Mouse (Mus musculus) ES-CJ7 (cell line): Measurements from ENCODE around the gene Gnaq.

Experiments used
- DNase-seq: peaks from one replicate; pipeline ENCODE4 v3.0.0; 2011; ENCODE audit warnings: low read depth, low spot score

The Gnaq gene

DNA sequence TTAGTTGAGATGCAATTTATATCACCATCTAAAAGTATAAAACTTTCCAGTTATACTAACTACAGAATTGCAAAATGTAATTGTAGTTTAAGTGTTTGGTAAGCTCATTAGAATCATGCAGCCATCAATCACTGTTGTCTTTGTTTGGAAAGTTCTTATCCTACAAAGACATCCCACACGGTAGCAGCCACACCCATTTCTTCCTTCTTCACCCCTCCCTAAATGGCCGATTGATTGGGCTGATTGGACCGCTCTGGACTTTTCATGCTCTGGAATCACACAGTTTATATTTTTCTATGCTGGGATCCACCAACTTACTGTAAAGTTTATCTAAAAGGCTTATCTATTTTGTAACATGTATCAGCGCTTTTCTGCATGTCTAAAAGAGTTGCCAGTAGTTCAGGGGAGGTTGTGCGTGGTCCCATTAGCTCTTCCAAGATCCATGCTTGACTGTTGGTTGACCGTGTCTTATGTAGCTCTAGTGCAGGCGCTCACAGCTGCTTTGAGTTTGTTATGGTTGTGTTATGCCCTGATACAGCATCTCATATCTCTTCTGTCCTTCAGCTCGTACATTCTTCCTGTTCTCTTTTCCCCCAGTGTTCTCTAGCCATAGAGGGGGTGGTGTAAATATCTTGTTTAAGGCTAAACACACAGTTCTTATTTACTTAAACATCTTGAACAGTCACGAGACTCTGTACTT lies 56.6 kb downstream of the Gnaq start:
- no peak for DNase-seq

DNA sequence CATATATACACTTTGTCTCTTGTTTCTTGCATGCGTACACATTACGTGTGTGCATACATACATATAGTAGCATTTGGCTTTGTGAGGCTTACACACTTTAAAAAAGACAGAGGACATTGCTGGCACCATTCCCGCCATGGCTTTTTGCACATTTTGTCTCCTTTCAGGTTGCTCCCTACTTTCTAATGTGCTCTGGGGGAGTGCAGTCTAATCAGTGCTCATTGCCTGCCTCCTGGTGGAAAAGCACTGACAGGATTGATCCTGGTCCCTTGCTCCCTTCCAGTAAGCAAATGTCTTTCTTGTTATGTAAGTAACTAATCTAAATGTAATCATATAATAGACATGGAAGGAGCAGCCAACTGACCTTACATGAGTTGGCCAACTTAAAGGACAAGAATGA lies 65.5 kb downstream of the Gnaq start:
- DNase-seq: no peak

DNA sequence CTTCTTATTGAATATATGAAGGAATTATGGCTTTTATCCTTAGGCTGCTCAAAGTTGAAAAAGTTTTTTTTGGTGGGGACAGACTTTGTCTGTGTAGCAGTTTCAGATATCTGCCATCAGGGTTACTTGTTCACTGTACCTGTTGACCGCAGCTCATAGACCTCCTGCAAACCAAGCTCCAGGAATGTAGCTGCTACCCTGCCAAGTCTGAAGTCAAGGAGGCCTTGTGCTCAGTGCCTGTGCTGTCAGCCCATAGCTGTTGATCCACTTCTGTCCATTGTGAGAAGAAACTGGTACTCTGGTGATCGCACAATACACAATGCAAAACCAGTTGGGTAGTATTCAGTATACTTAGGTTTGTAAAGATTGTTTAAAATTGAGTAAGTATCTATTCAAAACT lies 68.7 kb downstream of the Gnaq start:
- DNase-seq: no peak

DNA sequence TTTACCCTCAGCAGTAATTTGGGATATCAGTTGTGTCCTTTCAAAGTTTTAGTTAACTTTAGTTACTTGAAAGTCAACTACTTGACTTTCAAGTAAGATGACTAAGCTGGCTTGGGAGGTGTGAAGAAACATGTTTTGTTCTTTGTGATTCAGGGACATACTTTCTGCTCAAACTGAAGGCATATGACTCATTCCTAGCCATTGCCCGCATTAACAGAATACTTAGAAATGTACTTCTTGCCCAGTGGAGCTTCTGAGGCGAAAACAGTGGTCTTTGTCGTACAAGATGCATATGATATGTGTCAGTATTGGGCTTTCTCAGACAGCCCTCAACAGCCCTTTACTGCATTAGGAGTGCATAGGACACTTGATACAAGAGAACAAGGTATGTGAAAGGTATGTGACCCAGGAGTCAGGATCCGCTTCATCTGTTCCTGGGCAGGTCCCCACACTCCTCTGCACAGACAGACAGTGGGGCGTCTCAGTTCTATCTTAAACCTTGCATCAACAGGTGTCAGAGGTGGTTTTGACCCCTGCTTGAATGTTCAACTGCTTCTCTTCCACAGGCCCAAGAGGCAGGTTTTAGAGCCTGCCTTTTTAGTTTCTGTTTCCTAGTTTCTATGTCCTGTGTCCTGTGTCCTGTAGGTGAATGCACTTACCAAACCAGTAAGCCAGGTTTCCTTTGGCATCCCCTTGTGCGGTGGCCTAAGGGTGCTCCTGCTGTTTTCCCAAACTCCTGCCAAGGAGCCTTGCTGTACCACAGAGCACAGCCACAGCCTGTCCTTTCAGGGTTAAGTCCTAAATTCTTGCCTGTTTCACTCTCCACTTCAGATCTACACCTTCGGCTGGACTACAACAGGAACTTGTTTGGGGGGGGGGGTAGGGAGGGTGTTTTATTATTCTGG lies 72.4 kb downstream of the Gnaq start:
- no peak for DNase-seq

DNA sequence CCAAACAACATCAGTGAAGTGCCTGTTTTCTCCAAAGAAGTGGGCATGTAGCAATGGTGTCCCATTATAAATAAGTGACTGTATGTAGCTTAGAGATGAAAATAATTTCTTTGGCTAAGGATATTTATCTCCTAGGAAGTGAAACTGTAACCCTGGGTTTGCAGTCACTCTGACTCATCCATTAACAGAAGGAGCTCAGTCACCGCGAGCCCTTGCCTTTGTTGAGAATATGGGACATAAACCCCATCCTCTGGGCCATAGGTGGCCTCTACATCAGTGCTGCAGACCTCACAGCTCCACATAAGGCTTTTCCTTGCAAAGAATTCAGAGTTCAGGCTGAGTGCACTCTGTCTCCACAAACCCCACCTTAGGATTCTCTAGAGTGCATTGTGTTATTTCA lies 77.0 kb downstream of the Gnaq start:
- no peak for DNase-seq

- no peak for DNase-seq
These were observed 82.3 kb downstream of the Gnaq start for GRCm38 (mm10) chr19:16214946-16215345.

GRCm38 (mm10) chr19:16215430-16216016 lies 82.9 kb downstream of the Gnaq start:
- DNase-seq: no peak

DNA sequence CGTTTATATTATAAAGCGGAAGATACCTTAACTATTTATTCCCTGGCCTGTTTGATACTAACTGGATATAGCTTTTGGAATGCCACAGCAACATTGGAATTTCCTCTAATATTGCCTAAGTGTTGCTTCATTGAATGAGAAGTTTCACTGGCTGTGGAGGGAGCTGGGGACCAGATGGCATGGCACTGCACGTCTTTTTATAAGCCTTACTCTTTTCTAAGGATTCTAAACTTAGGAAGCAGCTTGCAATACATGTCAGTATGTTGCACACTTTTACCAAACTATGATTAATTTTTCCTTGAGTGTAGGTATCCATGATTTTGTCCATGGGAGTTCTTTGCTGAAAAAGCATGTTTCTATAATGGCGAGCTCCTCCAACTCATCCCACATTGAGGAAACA lies 87.3 kb downstream of the Gnaq start:
- DNase-seq: no peak

- DNase-seq: no peak
These were observed 89.9 kb downstream of the Gnaq start for GRCm38 (mm10) chr19:16222526-16222925.

DNA sequence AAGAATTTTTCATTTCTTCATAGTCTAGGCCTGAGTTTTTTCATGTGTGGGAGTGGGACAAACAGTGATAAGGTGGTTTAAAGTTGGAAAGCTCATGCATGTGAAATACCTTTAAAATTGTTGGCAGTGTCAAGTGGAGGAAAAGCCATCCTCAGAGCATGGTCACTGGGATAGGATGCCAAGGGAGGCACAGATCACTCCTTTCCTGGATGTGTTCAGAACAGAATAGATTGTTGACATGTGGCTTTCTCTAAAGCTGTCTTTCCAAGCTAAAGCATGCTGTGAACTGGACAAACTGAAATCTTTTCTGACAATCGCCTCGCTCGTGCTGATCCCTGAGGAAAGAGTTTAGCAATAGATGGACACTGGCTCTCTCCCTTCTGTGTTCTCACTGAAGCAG lies 90.5 kb downstream of the Gnaq start:
- no peak for DNase-seq

GRCm38 (mm10) chr19:16224831-16225230 lies 92.2 kb downstream of the Gnaq start:
- DNase-seq: no peak

- no peak for DNase-seq
These were observed 99.0 kb downstream of the Gnaq start for GRCm38 (mm10) chr19:16231584-16231983.

GRCm38 (mm10) chr19:16235594-16235993 lies 103.0 kb downstream of the Gnaq start:
- no peak for DNase-seq

- DNase-seq: no peak
These were observed 104.4 kb downstream of the Gnaq start for GRCm38 (mm10) chr19:16237034-16237433.

DNA sequence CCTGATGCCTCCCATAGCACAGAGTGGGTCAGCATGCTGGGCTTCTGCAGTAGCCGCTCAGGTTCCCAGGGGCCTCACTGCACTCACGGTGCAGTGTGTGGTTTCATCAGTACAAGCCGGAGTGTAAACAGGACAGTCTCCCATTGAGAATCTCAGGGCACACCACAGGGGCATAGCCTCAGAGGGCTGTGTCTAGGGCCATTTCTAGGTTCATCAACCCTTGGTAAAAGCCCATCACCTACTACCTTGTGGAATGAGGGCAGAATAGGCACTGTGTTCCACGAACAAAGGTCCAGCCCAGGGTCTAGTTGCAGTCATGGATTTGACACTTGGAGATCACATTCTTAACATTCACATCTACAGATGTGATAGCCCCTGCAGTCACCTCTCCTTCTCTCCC lies 105.4 kb downstream of the Gnaq start:
- no peak for DNase-seq

DNA sequence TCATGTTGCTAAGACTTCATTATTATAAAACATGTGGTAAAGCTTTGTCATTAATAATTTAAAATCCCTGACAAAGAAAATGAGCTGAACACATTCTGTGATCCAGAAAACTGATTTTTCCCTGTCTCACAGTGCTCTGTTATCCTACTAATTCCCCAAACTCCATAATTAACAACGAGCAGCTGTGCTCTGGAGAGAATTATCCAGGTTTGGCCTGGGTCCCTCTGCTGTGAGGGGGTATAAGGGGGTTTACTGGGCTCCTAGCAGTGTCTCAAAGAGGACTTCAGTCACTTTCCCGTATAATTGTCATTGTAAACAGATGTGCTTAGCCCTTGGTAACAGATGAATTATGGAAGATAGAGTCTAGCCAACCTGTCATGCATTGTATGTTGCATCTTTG lies 105.9 kb downstream of the Gnaq start:
- DNase-seq: no peak

- no peak for DNase-seq
These were observed 110.1 kb downstream of the Gnaq start for GRCm38 (mm10) chr19:16242708-16243107.

DNA sequence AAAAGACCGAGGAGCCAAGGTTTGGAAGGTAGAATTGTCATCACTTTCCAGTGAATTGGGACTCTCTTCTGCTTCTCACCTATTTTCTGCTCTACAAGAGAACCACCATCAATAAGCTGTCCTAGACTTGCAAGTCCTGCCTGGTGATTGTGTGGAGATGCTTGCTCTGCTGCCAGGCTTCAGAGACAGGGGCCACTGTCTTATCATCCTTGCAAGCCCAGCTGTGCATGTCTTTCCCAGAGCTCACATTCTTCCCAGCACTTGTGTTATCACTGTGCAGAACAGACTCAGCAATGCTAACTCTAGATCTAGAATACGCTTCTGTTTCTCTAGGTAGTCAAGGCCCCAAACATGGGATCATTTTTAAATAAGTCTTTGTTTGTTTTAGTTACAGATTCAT lies 116.4 kb downstream of the Gnaq start:
- DNase-seq: no peak

DNA sequence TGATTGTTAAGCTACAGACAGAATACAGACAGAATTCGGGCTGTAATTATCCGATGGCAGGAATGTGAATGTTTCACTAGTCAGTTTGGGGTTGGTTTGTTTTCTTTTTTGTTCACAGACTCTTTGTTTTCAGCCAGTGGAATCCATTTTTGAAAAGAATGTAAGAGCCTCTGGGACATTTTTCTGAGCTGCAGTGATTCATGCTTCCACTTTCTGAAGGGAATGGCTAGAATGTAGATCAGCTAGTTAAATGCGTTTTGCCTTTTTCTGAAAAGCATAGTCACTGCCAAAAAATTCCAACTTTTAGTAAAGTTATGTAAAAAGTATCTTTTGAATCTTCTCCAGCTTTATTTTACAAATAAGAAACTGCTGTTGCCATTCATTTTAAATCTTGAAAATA lies 118.3 kb downstream of the Gnaq start:
- no peak for DNase-seq

GRCm38 (mm10) chr19:16251819-16252218 lies 119.2 kb downstream of the Gnaq start:
- no peak for DNase-seq

- DNase-seq: no peak
These were observed 120.1 kb downstream of the Gnaq start for GRCm38 (mm10) chr19:16252696-16253095.

DNA sequence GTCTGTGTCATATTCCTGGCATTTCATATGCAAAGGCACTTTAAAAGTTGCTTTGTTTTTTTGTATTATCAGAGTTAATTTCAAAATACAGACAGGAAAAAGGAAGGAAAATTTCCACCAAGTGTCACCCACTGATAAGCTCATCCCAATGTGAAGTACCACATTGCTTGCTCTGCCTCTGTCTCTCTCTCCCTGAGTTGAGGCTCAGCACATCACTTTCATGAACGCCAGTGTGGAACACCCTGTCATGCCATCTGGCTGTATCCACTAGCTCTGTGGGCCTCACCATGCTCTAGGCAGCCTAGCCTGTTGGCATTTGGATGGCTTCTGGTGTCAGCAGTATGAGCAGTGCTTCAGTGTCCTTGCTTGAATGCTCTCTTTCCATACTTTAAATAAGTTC lies 122.2 kb downstream of the Gnaq start:
- no peak for DNase-seq

DNA sequence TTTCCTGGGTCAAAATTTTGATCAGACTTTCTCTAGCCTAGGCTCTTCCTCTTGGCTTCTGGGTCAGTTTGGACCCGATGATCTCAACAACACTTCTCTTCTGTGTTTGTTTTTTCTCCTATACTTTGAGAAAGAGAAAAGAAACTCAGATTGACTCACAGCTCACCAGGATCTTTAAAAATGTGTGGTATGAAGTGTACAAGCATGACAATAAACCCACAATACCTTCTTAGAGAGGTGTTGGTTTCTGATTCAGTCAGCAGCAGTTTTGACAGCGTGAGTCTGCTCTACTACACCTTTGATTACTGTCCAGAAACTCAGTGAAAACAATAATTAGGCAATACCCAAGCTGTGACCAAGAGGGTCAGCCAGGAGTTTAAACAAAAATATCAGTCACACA lies 122.7 kb downstream of the Gnaq start:
- no peak for DNase-seq
